Mouse (Mus musculus) intestine, embryonic 14.5 days (tissue): ENCODE measurements around the gene Upk2. TPM values are rescaled to one million over a fixed set of nuclear protein-coding genes. Genes with fewer than 3 reads are reported as not detected.
"Not testable (repeated sequence)": the region's sequence is repeated elsewhere in the genome, so short reads cannot be mapped to it uniquely, and the experiment has no call there.

Experiments used
- ATAC-seq: fragments of 200-750 bp; cut with Nextera tagmentation; replicated peaks from 2 replicates; pipeline ENCODE4 v1.8.0; 2017; ENCODE audit warnings: low read depth, moderate number of reproducible peaks, moderate TSS enrichment, moderate library complexity; ENCODE audit not compliant: low FRiP score, low TSS enrichment
- DNase-seq: peaks from one replicate; pipeline ENCODE4 v3.0.0-alpha.2; 2018; ENCODE audit warnings: low spot score
- H3K27ac ChIP-seq: fragments of 300-500 bp; sonication (generic); 2 replicates; pipeline ENCODE4 v1.5.1; 2014; ENCODE audit warnings: low read depth, mild to moderate bottlenecking, control low read depth
- H3K27me3 ChIP-seq: fragments of 300-500 bp; sonication (generic); replicated peaks from 2 replicates; pipeline ENCODE4 v1.6.1; 2014; ENCODE audit warnings: low read length, control low read depth; ENCODE audit not compliant: control insufficient read depth, insufficient read depth
- H3K36me3 ChIP-seq: fragments of 300-500 bp; sonication (generic); 2 replicates; pipeline ENCODE4 v1.6.1; 2014; ENCODE audit warnings: low read length, control low read depth; ENCODE audit not compliant: control insufficient read depth, insufficient read depth
- H3K4me1 ChIP-seq: fragments of 300-500 bp; sonication (generic); replicated peaks from 2 replicates; pipeline ENCODE4 v1.6.1; 2014; ENCODE audit warnings: low read length, control low read depth, mixed read lengths; ENCODE audit not compliant: control insufficient read depth, insufficient read depth
- H3K4me2 ChIP-seq: fragments of 300-500 bp; sonication (generic); 2 replicates; pipeline ENCODE4 v1.6.1; 2014; ENCODE audit warnings: low read length
- H3K4me3 ChIP-seq: fragments of 300-500 bp; sonication (generic); 2 replicates; pipeline ENCODE4 v1.5.1; 2014; ENCODE audit warnings: low read depth, low read length, control low read depth, mixed read lengths
- H3K9ac ChIP-seq: fragments of 300-500 bp; sonication (generic); 2 replicates; pipeline ENCODE4 v1.6.1; 2014; ENCODE audit warnings: mild to moderate bottlenecking, low read length
- H3K9me3 ChIP-seq: fragments of 300-500 bp; sonication (generic); 2 replicates; pipeline ENCODE4 v1.6.1; 2016; ENCODE audit warnings: low read length, control low read depth; ENCODE audit not compliant: control insufficient read depth
- WGBS: fragments of 180-500 bp; shearing (Covaris S2); extraction: QIAGEN DNeasy Blood & Tissue Kit; methylation state at CpG from one replicate; pipeline ENCODE4 v1.1.7; 2014; 5-methylcytosine and 5-hydroxymethylcytosine counted together
- polyA plus RNA-seq: library from polyadenylated mRNA; unstranded; fragments of >200 nt; fragmentation: Nextera tagmentation; extraction: Ambion mirVana; gene quantifications from 2 replicates; pipeline ENCODE4 v1.2.1, GENCODE M21; 2014

Upk2 gene
- polyA plus RNA-seq, 1 experiment from 2014 or later, result 2.3 TPM

DNA sequence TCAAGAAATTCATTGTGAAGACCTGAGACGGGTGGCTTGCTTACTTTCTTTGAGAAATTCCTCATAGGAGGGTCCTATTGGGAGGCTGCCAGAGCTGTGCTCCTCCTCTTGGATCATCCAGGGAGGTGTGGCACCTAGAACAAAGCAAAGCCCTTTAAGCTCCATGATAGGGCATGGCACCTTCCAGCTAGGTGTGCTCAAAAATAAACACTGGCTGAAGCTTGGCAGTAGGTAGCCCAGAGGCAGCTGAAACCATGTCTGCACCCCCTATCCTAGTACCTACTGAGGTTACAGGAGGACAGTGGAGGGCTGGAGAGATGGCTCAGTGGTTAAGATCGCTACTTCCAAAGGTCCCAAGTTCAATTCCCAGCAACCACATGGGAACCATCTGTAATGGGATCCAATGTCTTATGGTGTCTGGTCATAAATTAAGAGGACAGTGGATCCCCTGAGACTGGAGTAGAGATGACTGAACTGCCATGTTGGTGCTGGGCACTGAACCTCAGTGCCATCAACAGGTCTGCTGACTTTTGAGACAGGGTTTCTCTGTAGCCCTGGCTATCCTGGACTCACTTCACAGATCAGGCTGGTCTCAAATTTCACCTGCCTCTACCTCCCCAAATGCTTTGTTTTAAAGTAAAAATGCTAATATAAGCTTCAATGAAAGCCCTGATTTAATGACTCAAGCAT, 44.0 kb downstream of the Upk2 start:
- H3K36me3 ChIP-seq, result peaks cover 60% of the 10 kb centered on the region

DNA sequence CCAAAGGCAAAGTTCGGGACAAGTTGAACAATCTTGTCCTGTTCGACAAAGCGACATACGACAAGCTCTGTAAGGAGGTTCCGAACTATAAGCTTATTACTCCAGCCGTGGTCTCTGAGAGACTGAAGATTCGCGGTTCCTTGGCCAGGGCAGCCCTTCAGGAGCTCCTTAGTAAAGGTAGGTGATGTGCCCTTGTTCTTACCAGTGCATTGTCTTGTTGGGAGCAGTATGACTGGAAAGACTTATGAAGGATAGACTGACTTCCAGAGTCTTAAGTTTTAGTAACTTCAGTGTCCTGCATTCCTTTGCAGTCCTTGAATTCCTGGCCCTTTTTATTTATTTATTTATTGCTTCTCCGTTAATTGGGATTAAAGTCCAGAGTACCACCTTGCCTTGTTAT, 46.1 kb downstream of the Upk2 start:
- H3K4me2 ChIP-seq, result peak overlapping the region; percentile 78
- not testable (repeated sequence) for ATAC-seq, DNase-seq, H3K4me1 ChIP-seq, H3K27me3 ChIP-seq, H3K27ac ChIP-seq, H3K9me3 ChIP-seq
- WGBS, result 76% methylated on average over 9 of the region's 9 CpGs
- H3K4me3 ChIP-seq, result peak overlapping the region; percentile 84
- H3K36me3 ChIP-seq, result peaks cover 70% of the 10 kb centered on the region
- H3K9ac ChIP-seq, result peak overlapping the region; percentile 93; the same call in 1 of the 2 replicates

More for the DNA sequence above, 44.0 kb downstream of the Upk2 start:
- Histone ChIP-seq H3K27me3 (no peaks in the 10 kb centered on the region), H3K4me3 (no peak overlapping the region), H3K9ac (no peak overlapping the region), H3K27ac (no peak overlapping the region), H3K4me1 (peaks cover 2% of the 10 kb centered on the region; the same call in 1 of the 2 replicates), H3K4me2 (no peak overlapping the region), H3K9me3 (no peaks in the 10 kb centered on the region)
- ATAC-seq (no peak), DNase-seq (no peak)
- WGBS, result 90% methylated on average over 2 of the region's 2 CpGs

- peak overlapping the region; percentile 78 for H3K4me2 ChIP-seq
- DNase-seq (no peak), ATAC-seq (no peak)
- peaks cover 68% of the 10 kb centered on the region for H3K36me3 ChIP-seq
- H3K27me3 ChIP-seq, result no peaks in the 10 kb centered on the region
- peaks cover 2% of the 10 kb centered on the region; the same call in 1 of the 2 replicates for H3K4me1 ChIP-seq
- H3K9me3 ChIP-seq, result no peaks in the 10 kb centered on the region
- peak overlapping the region; percentile 84 for H3K4me3 ChIP-seq
- WGBS, result 0% methylated on average over 24 of the region's 24 CpGs
- H3K9ac ChIP-seq, result peak overlapping the region; percentile 93
- peak overlapping the region; percentile 93 for H3K27ac ChIP-seq
Measured at GRCm38 (mm10) chr9:44407752-44408097, 47.1 kb downstream of the Upk2 start.

- no peaks in the 10 kb centered on the region for H3K27me3 ChIP-seq
- WGBS, result under 1% methylated on average over 51 of the region's 51 CpGs
- peaks cover 2% of the 10 kb centered on the region; the same call in 1 of the 2 replicates for H3K4me1 ChIP-seq
- H3K9ac ChIP-seq, result peak within 1 kb of the TSS; percentile 93
- peak within 1 kb of the TSS; percentile 84 for H3K4me3 ChIP-seq
- H3K36me3 ChIP-seq, result peaks cover 69% of the 10 kb centered on the region
- peak; percentile 92 for ATAC-seq
- no peaks in the 10 kb centered on the region for H3K9me3 ChIP-seq
- H3K4me2 ChIP-seq, result peak within 1 kb of the TSS; percentile 78
- peak within 1 kb of the TSS; percentile 93 for H3K27ac ChIP-seq
- DNase-seq, result peak; percentile 99
Measured at GRCm38 (mm10) chr9:44406906-44407751, 47.6 kb downstream of the Upk2 start, which contains the start of the genes Rps25 and Trappc4. Gene Rps25 (plus strand): TSS chr9:44407139. Gene Trappc4 (minus strand): TSS chr9:44407600.

DNA sequence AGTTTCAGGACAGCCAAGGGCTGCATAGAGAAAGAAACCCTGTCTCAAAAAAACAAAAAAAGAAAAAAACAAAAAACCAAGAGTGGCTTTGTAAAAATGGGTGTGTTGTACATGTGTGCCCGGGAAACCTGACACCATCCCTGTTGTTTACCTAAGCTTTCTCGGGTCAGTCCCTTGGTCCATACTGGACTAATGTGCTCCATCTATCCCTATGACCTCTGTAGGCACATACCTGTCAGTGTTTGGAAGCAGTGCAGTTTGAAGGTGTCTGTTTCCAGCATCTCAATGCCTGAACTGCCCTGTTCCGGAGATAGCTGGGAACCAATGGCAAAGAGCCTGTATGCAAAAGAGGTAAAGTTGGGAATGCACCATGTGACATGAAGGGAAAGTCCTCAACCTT, 49.8 kb downstream of the Upk2 start:
- Histone ChIP-seq H3K9me3 (no peaks in the 10 kb centered on the region), H3K36me3 (peaks cover 69% of the 10 kb centered on the region), H3K4me1 (peaks cover 2% of the 10 kb centered on the region; the same call in 1 of the 2 replicates), H3K9ac (no peak overlapping the region), H3K4me3 (no peak overlapping the region), H3K27ac (no peak overlapping the region), H3K4me2 (no peak overlapping the region), H3K27me3 (no peaks in the 10 kb centered on the region)
- ATAC-seq, result no peak
- WGBS, result 61% methylated on average over 3 of the region's 3 CpGs
- no peak for DNase-seq

Other genes starting within 250 kb of the Upk2 start
- gene Cbl, start 220.9 kb downstream of the Upk2 start, polyA plus RNA-seq, result 18.1 and 19.9 TPM in 2 replicates
- not detected in 2 replicates for gene Ccdc153, start 214.3 kb downstream of the Upk2 start, polyA plus RNA-seq
- gene Pdzd3, start 203.5 kb downstream of the Upk2 start, polyA plus RNA-seq, result 3.1 TPM in 2 replicates
- 6.3 and 7.0 TPM in 2 replicates for gene Nlrx1, start 186.4 kb downstream of the Upk2 start, polyA plus RNA-seq
- 3.6 and 4.1 TPM in 2 replicates for gene Abcg4, start 166.4 kb downstream of the Upk2 start, polyA plus RNA-seq
- 18.5 and 22.9 TPM in 2 replicates for gene Hinfp, start 149.3 kb downstream of the Upk2 start, polyA plus RNA-seq
- 5.7 and 5.8 TPM in 2 replicates for gene C2cd2l, start 134.7 kb downstream of the Upk2 start, polyA plus RNA-seq
- 45.4 and 46.2 TPM in 2 replicates for gene Dpagt1, start 129.0 kb downstream of the Upk2 start, polyA plus RNA-seq
- gene H2afx, start 120.3 kb downstream of the Upk2 start, polyA plus RNA-seq, result 302 and 311 TPM in 2 replicates
- gene Hmbs, start 110.7 kb downstream of the Upk2 start, polyA plus RNA-seq, result 122 and 128 TPM in 2 replicates
- 25.3 and 29.5 TPM in 2 replicates for gene Vps11, start 93.3 kb downstream of the Upk2 start, polyA plus RNA-seq
- gene Hyou1, start 75.5 kb downstream of the Upk2 start, polyA plus RNA-seq, result 28.4 and 37.0 TPM in 2 replicates
- gene Slc37a4, start 58.1 kb downstream of the Upk2 start, polyA plus RNA-seq, result 37.8 and 38.1 TPM in 2 replicates
- gene Rps25, start 47.8 kb downstream of the Upk2 start, polyA plus RNA-seq, result 2,858 and 3,005 TPM in 2 replicates
- gene Trappc4, start 47.4 kb downstream of the Upk2 start, polyA plus RNA-seq, result 113 and 120 TPM in 2 replicates
- gene Ccdc84, start 36.4 kb downstream of the Upk2 start, polyA plus RNA-seq, result 27.1 and 29.3 TPM in 2 replicates
- gene Foxr1, start 13.8 kb downstream of the Upk2 start, polyA plus RNA-seq, result not detected in 2 replicates
- 10.2 TPM in 2 replicates for gene Bcl9l, start 27.8 kb upstream of the Upk2 start, polyA plus RNA-seq
- 0.82 and 0.89 TPM in 2 replicates for gene Cxcr5, start 106.9 kb upstream of the Upk2 start, polyA plus RNA-seq
- 17.6 and 17.8 TPM in 2 replicates for gene Ddx6, start 149.9 kb upstream of the Upk2 start, polyA plus RNA-seq
- gene Treh, start 218.3 kb upstream of the Upk2 start, polyA plus RNA-seq, result not detected in 2 replicates